Mouse (Mus musculus) layer of hippocampus, adult 2 months (tissue): ENCODE results near the gene Lpp. TPM values are rescaled to one million over a fixed set of nuclear protein-coding genes. Genes with fewer than 3 reads are reported as not detected.

Source experiments
- DNase-seq, 2 experiments: peaks; one replicate each; pipeline ENCODE4 v3.0.0; 2022; ENCODE audit warnings: low spot score in 2 of 2
- H3K27ac ChIP-seq: fragments of 200-600 bp; 2 replicates; pipeline ENCODE4 v1.8.1; 2022
- H3K4me3 ChIP-seq: fragments of 200-600 bp; 2 replicates; pipeline ENCODE4 v1.8.1; 2022; ENCODE audit warnings: mild to moderate bottlenecking
- CTCF ChIP-seq: fragments of 200-600 bp; conservative IDR thresholded peaks from 2 replicates; pipeline ENCODE4 v1.8.1; 2022; ENCODE audit warnings: antibody characterized with exemption, mild to moderate bottlenecking, moderate library complexity
- total RNA-seq, 2 experiments: library from RNA; stranded (reverse); gene quantifications; 2 replicates each; pipeline ENCODE4 v1.2.3; 2021

The Lpp gene
- total RNA-seq, 2 experiments from 2014 or later: 10.1 to 10.5 TPM

- no peak overlapping the region for H3K4me3 ChIP-seq
- peak overlapping the region; percentile 81 for H3K27ac ChIP-seq
- no peak for TF ChIP-seq CTCF
- DNase-seq: no peak
Observed at GRCm38 (mm10) chr16:24490751-24491485, 97.6 kb downstream of the Lpp start.

GRCm38 (mm10) chr16:24491486-24491758 lies 98.1 kb downstream of the Lpp start:
- peak overlapping the region; percentile 81 for H3K27ac ChIP-seq
- no peak for TF ChIP-seq CTCF
- DNase-seq: no peak

GRCm38 (mm10) chr16:24492194-24492940 lies 99.1 kb downstream of the Lpp start:
- H3K27ac ChIP-seq: no peak overlapping the region; the same call in 1 of the 2 replicates
- no peak for TF ChIP-seq CTCF
- H3K4me3 ChIP-seq: no peak overlapping the region
- DNase-seq: no peak

More at GRCm38 (mm10) chr16:24491486-24491758, 98.1 kb downstream of the Lpp start:
- H3K4me3 ChIP-seq: no peak overlapping the region

- Histone ChIP-seq H3K27ac (no peak overlapping the region), H3K4me3 (no peak overlapping the region)
- no peak for DNase-seq
- no peak for TF ChIP-seq CTCF
Observed at GRCm38 (mm10) chr16:24494531-24494930, 101.2 kb downstream of the Lpp start.

- Histone ChIP-seq H3K4me3 (no peak overlapping the region), H3K27ac (no peak overlapping the region)
- no peak for DNase-seq
- TF ChIP-seq CTCF: no peak
Observed at GRCm38 (mm10) chr16:24495461-24495860, 102.2 kb downstream of the Lpp start.

- Histone ChIP-seq H3K4me3 (no peak overlapping the region), H3K27ac (no peak overlapping the region)
- no peak for DNase-seq
- TF ChIP-seq CTCF: no peak
Observed at GRCm38 (mm10) chr16:24496635-24497034, 103.3 kb downstream of the Lpp start.

GRCm38 (mm10) chr16:24497413-24497812 lies 104.1 kb downstream of the Lpp start:
- Histone ChIP-seq H3K27ac (no peak overlapping the region), H3K4me3 (no peak overlapping the region)
- no peak for TF ChIP-seq CTCF
- no peak for DNase-seq

GRCm38 (mm10) chr16:24498103-24498659 lies 104.9 kb downstream of the Lpp start:
- Histone ChIP-seq H3K27ac (no peak overlapping the region), H3K4me3 (no peak overlapping the region)
- no peak for DNase-seq
- TF ChIP-seq CTCF: no peak

GRCm38 (mm10) chr16:24501197-24501596 lies 107.9 kb downstream of the Lpp start:
- H3K4me3 ChIP-seq: no peak overlapping the region
- H3K27ac ChIP-seq: peak overlapping the region; percentile 74; the same call in 1 of the 2 replicates
- DNase-seq: no peak
- TF ChIP-seq CTCF: no peak

GRCm38 (mm10) chr16:24501628-24502294 lies 108.5 kb downstream of the Lpp start:
- DNase-seq: peak in 1 of 2 experiments; percentile 39
- Histone ChIP-seq H3K27ac (peak overlapping the region; percentile 74), H3K4me3 (no peak overlapping the region)
- no peak; the same call in 1 of the 2 replicates for TF ChIP-seq CTCF

GRCm38 (mm10) chr16:24502295-24502823 lies 109.1 kb downstream of the Lpp start:
- Histone ChIP-seq H3K27ac (peak overlapping the region; percentile 74), H3K4me3 (no peak overlapping the region)
- TF ChIP-seq CTCF: peak; percentile 59
- DNase-seq: no peak

- TF ChIP-seq CTCF: no peak
- DNase-seq: no peak
Observed at GRCm38 (mm10) chr16:24504838-24505605, 111.7 kb downstream of the Lpp start.

More at GRCm38 (mm10) chr16:24504838-24505605, 111.7 kb downstream of the Lpp start:
- Histone ChIP-seq H3K4me3 (no peak overlapping the region), H3K27ac (no peak overlapping the region)
